11 mouse cellular contexts compared by ENCODE assay signal in genomic region chr2:106781181-106782179, GRCm38 (mm10).
DNase-seq lines count a peak whose midpoint lies in the region; ATAC-seq lines count a peak whose summit lies in the region.
"Had no signal": no experiment of that assay in that cellular context is flagged by ENCODE, and none has a peak within 500 bp of the region (broad histone marks: within the 10 kb centered on the region; RNA-seq: fewer than 3 reads in every experiment).

No protein-coding gene starts in this region.

- H3K4me2 ChIP-seq in limb, embryonic 13.5 days (replicated peaks), result peak overlapping the region; percentile 28
- H3K4me2 ChIP-seq: heart, embryonic 13.5 days; liver, embryonic 15.5 days had no signal

- H3K27ac ChIP-seq in limb, embryonic 13.5 days, result peak overlapping the region; percentile 67
- H3K27ac ChIP-seq: heart, embryonic 13.5 days; liver, embryonic 15.5 days had no signal

- peak; percentile 62 for ATAC-seq in limb, embryonic 13.5 days (ENCODE audit: low FRiP score, low read depth)

- no peak overlapping the region for H3K4me3 ChIP-seq in limb, embryonic 13.5 days
- H3K4me3 ChIP-seq: heart, embryonic 13.5 days; liver, embryonic 15.5 days had no signal

- H3K27me3 ChIP-seq in limb, embryonic 13.5 days, result no peaks in the 10 kb centered on the region
- H3K27me3 ChIP-seq: heart, embryonic 13.5 days; liver, embryonic 15.5 days had no signal

- peak; percentile 10 for DNase-seq in layer of hippocampus, adult 11-12 months (ENCODE audit: low spot score)
- DNase-seq in layer of hippocampus, adult 8-10 months (ENCODE audit: low spot score in 2 of 2), result no peak
- peak; percentile 23 for DNase-seq in right cerebral cortex, postnatal 4 days
- DNase-seq in right cerebral cortex, postnatal 36 days (ENCODE audit: low spot score in 2 of 2), result no peak
- no peak for DNase-seq in cerebellum, adult 9-11 months
- DNase-seq in embryo, embryonic 11 days, result no peak
- no peak for DNase-seq in gastrocnemius, postnatal 4 days (ENCODE audit: low spot score in 2 of 2)
- DNase-seq: thymus, postnatal 25 days had no signal

- H3K9ac ChIP-seq in limb, embryonic 13.5 days, result peak overlapping the region; percentile 35
- H3K9ac ChIP-seq: heart, embryonic 13.5 days; liver, embryonic 15.5 days had no signal

- no peaks in the 10 kb centered on the region for H3K9me3 ChIP-seq in limb, embryonic 13.5 days
- H3K9me3 ChIP-seq: heart, embryonic 13.5 days; liver, embryonic 15.5 days had no signal

- H3K4me1 ChIP-seq in limb, embryonic 13.5 days, result peaks cover 54% of the 10 kb centered on the region
- H3K4me1 ChIP-seq: liver, embryonic 15.5 days had no signal

- H3K36me3 ChIP-seq in limb, embryonic 13.5 days, result no peaks in the 10 kb centered on the region; the same call in 1 of the 2 replicates
- H3K36me3 ChIP-seq: liver, embryonic 15.5 days had no signal

- WGBS in limb, embryonic 13.5 days, result 58% methylated on average over 26 of the region's 26 CpGs

Comparison
In these comparisons a context has a peak if more than half of its experiments do, and no peak if none do; other contexts are left out.
1. DNase-seq: peak in layer of hippocampus, adult 11-12 months (single experiment) and right cerebral cortex, postnatal 4 days (single experiment); none in layer of hippocampus, adult 8-10 months (0 of 2), right cerebral cortex, postnatal 36 days (0 of 2), cerebellum, adult 9-11 months (single experiment), embryo, embryonic 11 days (single experiment) and gastrocnemius, postnatal 4 days (0 of 2).